Mouse (Mus musculus): ENCODE results near the gene Rnaset2a. TPM values are rescaled to one million over a fixed set of nuclear protein-coding genes. Genes with fewer than 3 reads are reported as not detected.
"Not testable (repeated sequence)": the region's sequence is repeated elsewhere in the genome, so short reads cannot be mapped to it uniquely, and the experiment has no call there.

Gene Rnaset2a
- polyA plus RNA-seq (2015; fragmentation: Nextera tagmentation; extraction: Ambion mirVana): 24.4 and 24.9 TPM in 2 replicates

DNA sequence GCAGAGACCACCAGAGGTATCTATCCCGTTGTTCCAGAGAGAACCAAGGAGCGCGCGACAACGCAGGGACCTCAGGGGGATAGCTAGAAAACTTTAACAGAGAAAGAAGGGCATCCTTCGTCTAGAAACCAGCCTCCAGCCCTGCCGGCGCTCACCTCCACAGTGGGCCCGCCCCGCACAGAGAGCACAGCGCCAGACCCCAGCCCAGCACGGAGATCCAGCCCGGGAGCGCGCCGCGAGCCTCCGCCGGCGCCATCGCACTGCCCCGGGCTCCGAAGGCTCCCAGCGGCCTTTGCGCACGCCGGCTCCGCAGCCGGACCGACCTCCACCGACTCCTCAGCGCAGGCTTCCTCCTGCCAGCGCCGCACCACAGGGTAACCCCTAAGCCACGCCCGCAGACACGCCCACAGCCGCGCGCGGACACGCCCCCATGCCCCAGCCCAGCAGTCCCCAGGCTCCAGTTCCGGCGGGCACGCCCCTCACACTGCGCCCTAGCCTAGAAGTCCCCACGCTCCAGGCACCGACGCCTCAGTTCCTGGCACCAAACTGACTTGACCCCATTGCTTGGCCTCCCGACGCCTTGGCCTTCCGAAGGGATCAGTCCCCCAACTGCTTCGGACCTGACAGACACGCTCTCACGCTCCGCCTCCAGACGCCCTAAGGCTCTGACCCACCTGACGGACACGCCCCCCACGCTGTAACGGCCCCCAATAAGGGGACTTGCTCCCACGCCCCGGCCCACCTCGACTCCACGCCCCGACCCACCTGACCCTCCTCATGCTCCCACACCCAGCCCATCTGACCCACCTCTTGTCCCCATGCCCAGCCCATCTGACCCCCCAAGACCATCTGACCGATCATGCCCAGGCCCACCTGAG is at the start of gene Rnaset2a, which contains the start of gene Gm49673:
TSS of gene Rnaset2a (minus strand) at position 659 of the 878 bp plus-strand sequence.
TSS of gene Gm49673 (minus strand) at position 350 of the 878 bp plus-strand sequence.
- H3K27ac ChIP-seq: not testable (repeated sequence)

DNA sequence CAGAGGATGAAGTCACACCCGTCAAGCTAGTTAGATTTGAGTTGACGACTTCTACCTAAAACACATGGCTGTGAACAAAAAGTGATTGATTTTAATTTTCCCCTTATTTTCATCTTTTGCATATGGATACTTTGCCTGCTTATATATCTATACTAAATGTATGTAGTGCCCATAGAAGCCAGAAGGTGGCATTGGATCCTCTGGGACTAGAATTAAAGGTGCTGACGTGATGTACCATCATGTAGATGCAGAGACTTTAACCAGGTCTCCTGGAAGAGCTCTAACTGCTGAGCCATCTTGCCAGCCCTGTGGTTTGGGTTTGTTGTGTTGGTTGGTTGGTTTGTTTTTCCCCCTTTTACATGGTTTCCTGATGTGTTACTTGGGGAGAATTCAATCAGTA is 49.8 kb upstream of the Rnaset2a start:
- Histone ChIP-seq H3K36me3 (peaks cover 40% of the 10 kb centered on the region), H3K4me1 (no peaks in the 10 kb centered on the region), H3K4me2 (replicated peaks) (no peak overlapping the region), H3K4me3 (no peak overlapping the region), H3K27me3 (no peaks in the 10 kb centered on the region), H3K9ac (no peak overlapping the region), H3K9me3 (no peaks in the 10 kb centered on the region), H3K27ac (no peak overlapping the region)
- ATAC-seq (ENCODE audit: low FRiP score, low read depth): no peak
- WGBS: 72% methylated on average over 3 of the region's 3 CpGs

More for the DNA sequence above, at the start of gene Rnaset2a, which contains the start of gene Gm49673:
- H3K36me3 ChIP-seq, H3K4me1 ChIP-seq, H3K27me3 ChIP-seq, H3K9me3 ChIP-seq: not testable (repeated sequence)
- under 1% methylated on average over 46 of the region's 67 CpGs for WGBS
- peak; percentile 98 for ATAC-seq (ENCODE audit: low FRiP score, low read depth)
- H3K4me2 ChIP-seq (replicated peaks): peak within 1 kb of the TSS; percentile 58
- H3K9ac ChIP-seq: peak within 1 kb of the TSS; percentile 68
- H3K4me3 ChIP-seq: peak within 1 kb of the TSS; percentile 55

DNA sequence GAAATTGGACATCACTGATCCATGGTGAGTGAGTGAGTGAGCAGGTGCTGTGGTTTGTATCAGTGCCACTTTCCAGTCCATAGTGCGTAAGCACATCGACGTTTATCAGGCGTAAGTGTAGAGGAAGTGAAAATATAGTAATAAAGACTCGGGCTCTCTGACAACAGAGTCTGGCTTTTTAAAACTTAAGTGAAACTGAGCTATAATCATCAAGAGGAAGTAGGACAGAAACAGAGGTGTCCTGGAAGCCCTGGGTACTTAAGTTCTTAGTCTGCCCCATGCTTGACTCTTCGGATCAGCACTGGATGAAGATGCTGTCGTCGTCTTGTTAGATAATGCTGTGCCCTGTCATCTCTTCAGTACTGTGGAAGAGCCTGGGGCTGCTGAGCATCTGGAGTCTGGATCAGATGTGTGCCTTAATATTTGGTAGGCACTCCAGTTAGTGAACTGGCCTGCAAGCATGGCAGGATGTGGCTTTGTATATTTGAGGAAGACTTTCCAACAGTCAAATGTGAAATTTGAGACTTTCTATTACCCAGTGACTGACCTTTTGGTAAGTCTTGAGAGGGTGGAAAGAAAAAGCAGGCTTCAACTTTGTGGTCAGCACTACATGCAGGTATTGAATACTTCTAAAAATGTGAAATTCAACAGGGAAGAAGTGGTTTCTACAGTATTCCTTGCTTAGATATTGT is 47.9 kb upstream of the Rnaset2a start:
- Histone ChIP-seq H3K27ac (no peak overlapping the region), H3K4me2 (replicated peaks) (no peak overlapping the region), H3K4me1 (no peaks in the 10 kb centered on the region), H3K36me3 (peaks cover 49% of the 10 kb centered on the region), H3K4me3 (no peak overlapping the region), H3K27me3 (no peaks in the 10 kb centered on the region), H3K9me3 (no peaks in the 10 kb centered on the region), H3K9ac (no peak overlapping the region)
- no peak for ATAC-seq (ENCODE audit: low FRiP score, low read depth)
- WGBS: 88% methylated on average over 8 of the region's 8 CpGs

DNA sequence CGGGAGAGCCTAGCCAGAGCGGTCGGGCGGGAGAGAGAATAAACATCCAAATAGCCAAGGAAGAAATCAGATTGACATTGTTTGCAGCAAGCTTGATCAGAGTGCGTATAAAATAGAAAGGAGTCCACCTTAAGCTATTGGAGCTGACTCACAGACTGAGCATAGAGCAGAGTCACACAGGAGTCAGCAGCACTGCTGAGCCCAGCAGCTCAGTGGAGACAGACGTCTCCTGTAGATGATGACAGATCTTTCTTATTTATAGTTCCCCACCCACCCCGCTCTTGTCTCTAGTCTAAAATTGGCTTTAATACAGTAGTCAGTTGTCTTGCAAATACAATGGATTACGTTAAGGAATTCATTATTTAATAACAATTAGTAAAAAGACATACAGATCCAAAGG is 45.8 kb upstream of the Rnaset2a start:
- H3K27me3 ChIP-seq: no peaks in the 10 kb centered on the region
- no peak for ATAC-seq (ENCODE audit: low FRiP score, low read depth)
- H3K9me3 ChIP-seq: no peaks in the 10 kb centered on the region
- no peak overlapping the region for H3K4me3 ChIP-seq
- WGBS: 86% methylated on average over 8 of the region's 8 CpGs
- peaks cover 70% of the 10 kb centered on the region for H3K36me3 ChIP-seq
- H3K4me1 ChIP-seq: no peaks in the 10 kb centered on the region
- no peak overlapping the region for H3K4me2 ChIP-seq (replicated peaks)
- H3K27ac ChIP-seq: no peak overlapping the region
- H3K9ac ChIP-seq: no peak overlapping the region

DNA sequence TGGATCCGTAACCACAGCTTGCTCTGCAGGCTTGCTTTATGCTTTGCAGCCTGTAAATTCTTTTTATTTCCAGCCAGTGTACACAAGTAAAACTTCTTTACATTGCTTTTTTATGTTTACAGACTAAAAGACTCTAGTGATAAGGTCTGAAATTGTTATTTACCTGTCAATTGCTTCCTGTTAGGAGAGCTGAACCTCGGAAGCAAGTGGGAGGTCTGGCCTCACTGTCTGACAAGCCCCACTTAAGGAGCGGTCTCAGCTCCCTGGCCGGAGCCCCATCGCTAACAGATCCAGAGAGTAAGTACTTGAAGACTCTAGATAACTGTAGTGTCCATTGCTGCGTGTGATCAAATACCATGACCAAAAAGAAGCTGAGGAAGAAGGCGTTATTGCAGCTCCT is 36.3 kb upstream of the Rnaset2a start:
- Histone ChIP-seq H3K9me3 (no peaks in the 10 kb centered on the region), H3K36me3 (peaks cover 80% of the 10 kb centered on the region), H3K27ac (no peak overlapping the region), H3K4me3 (no peak overlapping the region), H3K9ac (no peak overlapping the region), H3K4me1 (no peaks in the 10 kb centered on the region), H3K4me2 (replicated peaks) (no peak overlapping the region), H3K27me3 (no peaks in the 10 kb centered on the region)
- WGBS: 73% methylated on average over 7 of the region's 7 CpGs
- no peak for ATAC-seq (ENCODE audit: low FRiP score, low read depth)

DNA sequence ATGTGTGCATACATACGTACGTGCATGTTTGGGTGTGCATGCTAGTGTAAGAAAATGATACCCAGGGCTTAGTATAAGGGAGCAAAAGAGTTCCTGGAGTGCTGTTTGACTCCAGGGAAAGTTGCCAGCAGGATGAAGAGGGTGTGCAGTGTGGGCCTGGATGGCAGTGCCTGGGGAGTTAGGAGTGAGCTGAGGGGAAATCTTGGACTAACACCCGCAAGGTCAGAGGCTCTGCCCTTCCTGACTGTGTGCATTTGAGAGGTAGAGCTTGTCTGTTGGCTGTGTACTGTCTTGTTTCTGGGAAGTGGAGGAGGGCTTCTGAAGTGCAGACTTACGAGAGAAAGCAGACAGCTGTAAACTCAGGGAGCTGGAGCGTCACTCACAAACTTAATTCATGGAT is 35.9 kb upstream of the Rnaset2a start:
- Histone ChIP-seq H3K36me3 (peaks cover 81% of the 10 kb centered on the region), H3K4me1 (no peaks in the 10 kb centered on the region), H3K4me3 (no peak overlapping the region), H3K9ac (no peak overlapping the region), H3K27ac (no peak overlapping the region; the same call in 1 of the 2 replicates), H3K27me3 (no peaks in the 10 kb centered on the region), H3K9me3 (no peaks in the 10 kb centered on the region), H3K4me2 (replicated peaks) (no peak overlapping the region)
- ATAC-seq (ENCODE audit: low FRiP score, low read depth): no peak
- WGBS: 61% methylated on average over 5 of the region's 5 CpGs

DNA sequence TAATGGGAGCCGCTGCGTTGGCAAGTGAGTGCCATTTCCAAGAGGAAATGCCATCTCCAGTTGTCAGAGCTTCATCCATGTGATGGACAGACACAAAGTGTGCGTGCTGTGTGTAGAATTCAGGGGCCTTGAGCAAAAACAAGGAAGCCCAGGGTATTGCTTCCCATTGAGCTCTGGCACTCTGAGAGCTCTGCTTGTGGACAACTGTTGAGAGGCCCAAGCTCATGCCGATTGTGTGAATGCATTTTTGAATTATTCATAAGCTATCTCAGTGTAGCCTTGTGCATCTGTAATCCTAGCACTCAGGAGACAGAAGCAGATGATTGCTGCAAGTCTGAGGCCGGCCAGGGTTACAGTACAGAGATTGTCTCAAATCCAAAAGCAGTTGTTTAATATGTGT is 29.2 kb upstream of the Rnaset2a start:
- no peak overlapping the region for H3K27ac ChIP-seq
- WGBS: 92% methylated on average over 5 of the region's 5 CpGs
- no peak overlapping the region for H3K9ac ChIP-seq
- no peak for ATAC-seq (ENCODE audit: low FRiP score, low read depth)
- no peaks in the 10 kb centered on the region for H3K9me3 ChIP-seq
- peaks cover 78% of the 10 kb centered on the region for H3K36me3 ChIP-seq
- H3K4me1 ChIP-seq: no peaks in the 10 kb centered on the region
- H3K4me3 ChIP-seq: no peak overlapping the region
- no peaks in the 10 kb centered on the region for H3K27me3 ChIP-seq
- H3K4me2 ChIP-seq (replicated peaks): no peak overlapping the region

DNA sequence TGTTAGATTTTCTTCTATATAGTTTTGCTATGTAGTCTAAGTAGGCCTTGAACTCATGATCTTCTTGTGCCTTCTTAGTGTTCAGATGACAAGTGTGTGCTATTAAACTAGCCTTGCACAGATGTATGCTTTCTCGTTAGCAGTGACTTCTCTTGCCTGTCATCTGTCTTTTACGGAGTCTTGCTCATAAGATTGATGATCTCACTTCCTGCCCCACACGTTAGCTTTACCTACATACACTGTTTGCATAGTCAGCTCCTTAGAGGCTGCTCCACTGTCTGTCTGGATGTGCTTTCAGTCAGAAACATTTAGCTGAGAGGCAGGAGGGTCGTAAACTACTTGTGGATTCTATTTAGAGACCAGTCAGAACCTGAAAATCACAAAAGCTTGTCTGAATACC is 23.2 kb upstream of the Rnaset2a start:
- H3K4me2 ChIP-seq (replicated peaks): no peak overlapping the region
- H3K4me1 ChIP-seq: no peaks in the 10 kb centered on the region
- no peak for ATAC-seq (ENCODE audit: low FRiP score, low read depth)
- WGBS: 46% methylated on average over 4 of the region's 4 CpGs
- H3K27ac ChIP-seq: no peak overlapping the region
- peaks cover 56% of the 10 kb centered on the region for H3K36me3 ChIP-seq
- no peaks in the 10 kb centered on the region for H3K9me3 ChIP-seq
- no peak overlapping the region for H3K9ac ChIP-seq
- H3K27me3 ChIP-seq: no peaks in the 10 kb centered on the region
- no peak overlapping the region for H3K4me3 ChIP-seq

DNA sequence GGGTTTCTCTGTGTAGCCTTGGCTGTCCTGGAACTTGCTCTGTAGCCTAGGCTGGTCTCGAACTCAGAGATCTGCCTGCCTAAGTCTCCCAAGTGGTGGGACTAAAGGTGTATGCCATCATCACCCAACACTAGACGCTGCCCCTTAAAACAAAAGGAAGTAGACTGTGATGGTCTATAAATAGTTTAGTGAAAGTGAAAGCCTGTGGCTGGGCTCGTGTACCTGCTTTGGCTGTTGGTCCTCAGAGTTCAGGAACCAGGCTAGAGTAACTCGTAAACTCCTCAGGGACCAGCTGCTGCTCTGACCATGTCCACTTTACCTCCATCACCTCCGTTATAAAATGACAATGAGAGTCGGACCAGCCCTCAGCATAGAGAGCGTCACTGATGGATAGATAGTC is 22.4 kb upstream of the Rnaset2a start:
- Histone ChIP-seq H3K9me3 (no peaks in the 10 kb centered on the region), H3K36me3 (peaks cover 48% of the 10 kb centered on the region), H3K4me2 (replicated peaks) (no peak overlapping the region), H3K27me3 (no peaks in the 10 kb centered on the region), H3K27ac (no peak overlapping the region), H3K4me1 (no peaks in the 10 kb centered on the region), H3K4me3 (no peak overlapping the region), H3K9ac (no peak overlapping the region)
- 79% methylated on average over 7 of the region's 7 CpGs for WGBS
- ATAC-seq (ENCODE audit: low FRiP score, low read depth): no peak

DNA sequence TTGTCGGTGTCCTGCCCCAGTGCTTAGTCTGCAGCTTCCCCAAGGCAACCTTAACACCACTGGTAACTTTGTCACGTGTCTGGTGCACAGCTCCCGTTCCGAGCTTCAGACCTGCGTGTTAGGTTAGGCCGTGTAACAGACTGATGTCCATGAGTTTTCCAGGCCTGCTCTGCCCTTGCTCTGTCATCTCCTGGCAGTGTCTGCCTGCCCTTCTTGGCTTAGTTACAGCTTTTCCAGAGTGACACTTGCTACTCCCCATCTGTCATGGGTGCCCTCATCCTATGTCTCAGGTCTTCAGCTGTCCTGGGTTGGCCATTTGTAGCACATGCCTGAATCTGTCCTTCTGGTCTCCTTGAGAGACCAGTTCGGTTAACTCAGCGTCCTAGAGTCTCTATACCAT is 19.5 kb upstream of the Rnaset2a start:
- not testable (repeated sequence) for H3K27ac ChIP-seq; H3K27me3 ChIP-seq; H3K4me1 ChIP-seq; H3K4me2 ChIP-seq (replicated peaks); H3K4me3 ChIP-seq; H3K9ac ChIP-seq; ATAC-seq (ENCODE audit: low FRiP score, low read depth); H3K9me3 ChIP-seq
- peaks cover 30% of the 10 kb centered on the region for H3K36me3 ChIP-seq
- WGBS: 95% methylated on average over 7 of the region's 8 CpGs

DNA sequence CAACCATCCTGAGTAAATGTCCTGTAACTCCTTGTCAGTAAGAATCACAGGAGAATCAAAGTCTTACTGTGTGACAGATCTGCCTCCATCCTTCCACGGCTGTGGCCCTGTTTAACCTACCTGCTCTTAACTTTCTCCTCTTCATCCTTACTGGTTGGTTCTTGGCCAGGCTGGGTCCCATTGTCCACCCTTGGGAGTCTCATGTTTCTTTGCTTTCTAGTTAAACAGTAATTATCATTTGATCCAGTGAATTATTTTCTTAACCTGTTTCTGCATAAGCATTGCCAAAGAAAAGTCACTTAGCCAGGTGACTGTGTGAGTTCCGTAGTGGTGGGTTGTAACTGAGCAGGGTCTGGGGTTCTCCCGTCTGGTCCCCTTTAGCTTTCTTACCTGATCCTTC is 18.6 kb upstream of the Rnaset2a start:
- 32% methylated on average over 2 of the region's 3 CpGs for WGBS
- H3K4me2 ChIP-seq (replicated peaks): peak overlapping the region; percentile 55
- peaks cover 20% of the 10 kb centered on the region for H3K36me3 ChIP-seq
- H3K4me3 ChIP-seq: peak overlapping the region; percentile 54
- H3K27me3 ChIP-seq; H3K4me1 ChIP-seq; H3K9ac ChIP-seq; H3K9me3 ChIP-seq; ATAC-seq (ENCODE audit: low FRiP score, low read depth); H3K27ac ChIP-seq: not testable (repeated sequence)

DNA sequence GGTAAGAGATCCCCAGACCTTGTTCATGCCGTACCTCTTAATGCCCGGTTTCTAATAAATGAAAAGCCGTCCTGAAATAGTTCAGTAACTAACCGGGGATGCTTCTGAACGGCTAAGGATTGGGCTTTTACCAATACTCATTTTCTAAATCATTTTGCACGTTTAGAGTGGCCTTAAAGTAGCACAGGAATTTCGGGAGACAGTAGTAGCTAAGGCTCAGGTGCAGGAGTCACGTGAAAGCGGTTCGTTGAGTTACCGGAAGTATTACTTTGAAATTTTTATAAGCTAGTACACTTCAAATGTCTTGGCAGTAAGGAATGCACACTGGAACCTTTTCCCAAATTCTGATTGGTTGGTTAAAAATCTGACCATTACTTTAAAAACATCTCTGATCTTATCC is 18.1 kb upstream of the Rnaset2a start:
- ATAC-seq (ENCODE audit: low FRiP score, low read depth); H3K4me1 ChIP-seq; H3K9ac ChIP-seq; H3K27ac ChIP-seq; H3K9me3 ChIP-seq; H3K27me3 ChIP-seq: not testable (repeated sequence)
- WGBS: under 1% methylated on average over 11 of the region's 11 CpGs
- Histone ChIP-seq H3K4me2 (replicated peaks) (peak overlapping the region; percentile 55), H3K4me3 (peak overlapping the region; percentile 54), H3K36me3 (peaks cover 18% of the 10 kb centered on the region)
